Mouse (Mus musculus) embryonic facial prominence, embryonic 10.5 days (tissue): ENCODE data around the gene Astn2. TPM values are rescaled to one million over a fixed set of nuclear protein-coding genes. Genes with fewer than 3 reads are reported as not detected.

Experiments
- DNase-seq: peaks from one replicate; pipeline ENCODE4 v3.0.0-alpha.2; 2017; ENCODE audit warnings: low spot score
- H3K27ac ChIP-seq: fragments of 300-500 bp; sonication (generic); replicated peaks from 2 replicates; pipeline ENCODE4 v1.5.1; 2016; ENCODE audit warnings: mild to moderate bottlenecking
- H3K27me3 ChIP-seq: fragments of 300-500 bp; sonication (generic); replicated peaks from 2 replicates; pipeline ENCODE4 v1.6.1; 2016; ENCODE audit warnings: low read depth, mild to moderate bottlenecking; ENCODE audit not compliant: poor library complexity, severe bottlenecking
- H3K36me3 ChIP-seq: fragments of 300-500 bp; sonication (generic); replicated peaks from 2 replicates; pipeline ENCODE4 v1.6.1; 2016; ENCODE audit warnings: mild to moderate bottlenecking, moderate library complexity
- H3K4me1 ChIP-seq: fragments of 300-500 bp; sonication (generic); 2 replicates; pipeline ENCODE4 v1.6.1; 2016
- H3K4me3 ChIP-seq: fragments of 300-500 bp; sonication (generic); 2 replicates; pipeline ENCODE4 v1.5.1; 2016; ENCODE audit warnings: mild to moderate bottlenecking, moderate library complexity
- H3K9me3 ChIP-seq: fragments of 300-500 bp; sonication (generic); 2 replicates; pipeline ENCODE4 v1.6.1; 2016; ENCODE audit warnings: mild to moderate bottlenecking
- WGBS: fragments of 180-500 bp; shearing (Covaris S2); methylation state at CpG from one replicate; pipeline ENCODE4 v1.1.7; 2016; 5-methylcytosine and 5-hydroxymethylcytosine counted together
- polyA plus RNA-seq: library from polyadenylated mRNA; unstranded; fragments of >200 nt; fragmentation: Nextera tagmentation; extraction: Ambion mirVana; gene quantifications from 2 replicates; pipeline ENCODE4 v1.2.1, GENCODE M21; 2016

Gene Astn2
- polyA plus RNA-seq, 1 experiment from 2014 or later = 0.40 TPM

DNA sequence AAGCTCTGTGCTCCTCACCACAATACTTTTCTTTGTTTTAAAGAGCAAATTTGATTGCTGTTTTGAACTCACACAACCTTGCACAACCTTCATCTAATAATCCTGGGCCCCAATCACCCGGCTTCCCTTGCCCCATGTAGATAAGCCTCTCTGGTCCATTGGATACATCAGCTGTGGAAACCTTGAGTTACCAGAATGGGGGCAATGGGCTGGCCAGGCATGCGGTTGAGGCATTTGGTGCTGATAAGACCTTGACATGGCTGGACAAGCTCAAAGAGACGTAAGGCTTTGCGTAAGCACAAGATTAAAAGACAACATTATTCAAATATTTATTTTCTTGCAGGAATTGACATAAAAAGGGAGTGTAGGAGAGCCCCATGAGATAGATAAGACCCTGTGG lies 988.9 kb downstream of the Astn2 start:
- Histone ChIP-seq H3K27ac (no peak overlapping the region), H3K36me3 (no peaks in the 10 kb centered on the region), H3K4me3 (no peak overlapping the region), H3K4me1 (peaks cover 3% of the 10 kb centered on the region), H3K9me3 (no peaks in the 10 kb centered on the region), H3K27me3 (no peaks in the 10 kb centered on the region)
- 86% methylated on average over 4 of the region's 4 CpGs for WGBS
- DNase-seq = no peak

GRCm38 (mm10) chr4:65402836-65403634 lies 1001.4 kb downstream of the Astn2 start:
- Histone ChIP-seq H3K36me3 (no peaks in the 10 kb centered on the region), H3K4me3 (no peak overlapping the region), H3K27me3 (no peaks in the 10 kb centered on the region), H3K4me1 (peaks cover 18% of the 10 kb centered on the region), H3K27ac (no peak overlapping the region; the same call in 1 of the 2 replicates), H3K9me3 (no peaks in the 10 kb centered on the region)
- peak; percentile 61 for DNase-seq
- 49% methylated on average over 6 of the region's 6 CpGs for WGBS

DNA sequence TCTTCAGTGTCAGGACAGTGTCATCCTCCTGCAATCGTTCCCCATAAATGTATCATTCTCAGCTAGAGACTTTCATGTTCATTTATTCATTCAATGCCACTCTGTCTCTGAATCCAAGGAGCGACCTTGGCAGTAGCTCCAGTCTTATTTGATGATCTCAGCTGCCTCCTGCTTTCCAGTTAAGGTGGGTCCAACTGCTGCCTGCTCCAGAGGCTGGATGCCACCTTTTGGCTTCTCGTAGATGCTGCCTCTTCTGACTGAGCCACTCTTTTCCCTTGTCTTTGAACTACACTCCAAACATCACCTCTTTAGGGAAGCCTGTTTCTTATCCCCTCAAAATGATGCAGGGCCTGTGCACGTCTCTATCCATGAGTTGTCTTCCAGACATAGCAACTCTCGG lies 1002.1 kb downstream of the Astn2 start:
- no peak for DNase-seq
- Histone ChIP-seq H3K9me3 (no peaks in the 10 kb centered on the region), H3K4me3 (no peak overlapping the region), H3K36me3 (no peaks in the 10 kb centered on the region), H3K4me1 (peaks cover 18% of the 10 kb centered on the region), H3K27ac (no peak overlapping the region), H3K27me3 (no peaks in the 10 kb centered on the region)
- WGBS = 84% methylated on average over 5 of the region's 5 CpGs

GRCm38 (mm10) chr4:65399457-65399856 lies 1005.0 kb downstream of the Astn2 start:
- no peak for DNase-seq
- Histone ChIP-seq H3K4me1 (peaks cover 18% of the 10 kb centered on the region), H3K27me3 (no peaks in the 10 kb centered on the region), H3K27ac (no peak overlapping the region), H3K9me3 (no peaks in the 10 kb centered on the region), H3K4me3 (no peak overlapping the region), H3K36me3 (no peaks in the 10 kb centered on the region)
- WGBS = 98% methylated on average over 4 of the region's 4 CpGs

DNA sequence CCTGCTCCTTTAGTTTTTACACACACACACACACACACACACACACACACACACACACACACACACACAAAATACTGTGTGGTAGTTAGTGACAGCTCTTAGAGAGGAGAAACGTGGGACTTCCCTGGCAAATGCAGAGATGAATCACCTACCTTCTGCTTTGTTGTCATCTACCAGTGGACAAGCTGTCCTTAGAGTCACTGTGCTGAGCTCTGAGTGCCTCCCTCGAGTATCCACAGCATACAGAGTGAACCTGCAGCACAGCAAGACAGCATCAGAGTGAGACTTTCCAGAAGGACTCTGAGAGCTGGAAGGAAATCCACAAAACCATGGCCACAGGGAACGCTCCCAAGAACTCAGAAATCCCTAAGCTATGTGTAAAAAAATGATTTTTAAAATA lies 1007.6 kb downstream of the Astn2 start:
- 0 out of 2 replicates have a peak, but pooled peaks cover 3% of the 10 kb centered on the region for H3K4me1 ChIP-seq
- no peaks in the 10 kb centered on the region; the same call in none of the 2 replicates for H3K27me3 ChIP-seq
- H3K4me3 ChIP-seq = no peak overlapping the region
- WGBS = 74% methylated on average over 3 of the region's 3 CpGs
- DNase-seq = no peak
- H3K9me3 ChIP-seq = no peaks in the 10 kb centered on the region
- no peaks in the 10 kb centered on the region for H3K36me3 ChIP-seq
- no peak overlapping the region for H3K27ac ChIP-seq

GRCm38 (mm10) chr4:65391001-65391400 lies 1013.4 kb downstream of the Astn2 start:
- H3K36me3 ChIP-seq = no peaks in the 10 kb centered on the region
- WGBS = 62% methylated on average over 4 of the region's 4 CpGs
- DNase-seq = no peak
- H3K4me3 ChIP-seq = no peak overlapping the region
- H3K9me3 ChIP-seq = no peaks in the 10 kb centered on the region
- H3K27ac ChIP-seq = no peak overlapping the region
- no peaks in the 10 kb centered on the region for H3K4me1 ChIP-seq
- H3K27me3 ChIP-seq = no peaks in the 10 kb centered on the region; the same call in none of the 2 replicates

DNA sequence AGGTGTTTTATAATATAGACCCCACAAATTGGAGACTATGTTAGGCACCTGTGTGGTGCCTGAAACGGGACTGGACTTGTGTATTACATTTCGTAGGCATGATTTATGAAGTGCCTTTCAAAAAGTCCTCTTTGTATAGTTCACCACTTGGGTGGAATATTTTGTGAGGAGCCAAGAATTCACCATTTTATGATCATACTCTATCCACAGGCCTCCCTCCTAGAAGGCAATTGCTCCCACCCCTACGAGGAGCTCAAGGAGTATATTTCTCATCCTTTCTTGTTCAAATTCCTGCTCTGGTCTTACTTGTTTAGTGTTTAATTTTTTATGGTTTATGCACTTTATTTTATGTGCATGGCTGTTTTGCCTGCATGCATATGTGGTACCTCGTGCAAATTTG lies 1021.3 kb downstream of the Astn2 start:
- WGBS = 93% methylated on average over 4 of the region's 4 CpGs
- Histone ChIP-seq H3K27me3 (no peaks in the 10 kb centered on the region), H3K27ac (no peak overlapping the region), H3K4me3 (no peak overlapping the region), H3K36me3 (no peaks in the 10 kb centered on the region), H3K9me3 (no peaks in the 10 kb centered on the region), H3K4me1 (no peaks in the 10 kb centered on the region)
- DNase-seq = no peak

- no peaks in the 10 kb centered on the region for H3K9me3 ChIP-seq
- no peaks in the 10 kb centered on the region for H3K4me1 ChIP-seq
- H3K36me3 ChIP-seq = no peaks in the 10 kb centered on the region
- 88% methylated on average over 4 of the region's 4 CpGs for WGBS
- no peak for DNase-seq
- no peak overlapping the region for H3K27ac ChIP-seq
- no peaks in the 10 kb centered on the region for H3K27me3 ChIP-seq
- no peak overlapping the region for H3K4me3 ChIP-seq
Measured at GRCm38 (mm10) chr4:65379461-65379860, 1025.0 kb downstream of the Astn2 start.

DNA sequence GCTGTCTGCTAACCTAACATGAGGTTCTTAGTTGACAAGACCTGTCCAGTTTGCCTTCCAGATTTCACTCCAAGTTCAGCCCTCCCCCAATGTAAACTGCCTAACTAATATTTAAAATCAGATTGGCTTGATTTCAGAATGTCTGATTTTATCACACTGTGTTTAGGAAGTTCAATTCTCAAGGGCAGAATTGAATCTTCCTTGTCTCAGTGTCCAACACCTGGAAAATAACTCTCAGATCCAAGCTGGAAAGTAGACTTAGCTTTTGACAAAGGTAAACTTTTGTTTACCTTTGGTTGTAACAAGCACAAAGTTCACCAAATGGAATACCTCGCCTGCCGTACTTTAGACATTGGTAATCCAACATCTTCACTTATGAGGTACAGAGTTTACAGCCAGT lies 1027.8 kb downstream of the Astn2 start:
- 95% methylated on average over 2 of the region's 2 CpGs for whole genome bisulfite sequencing
- no peak overlapping the region for H3K27ac ChIP-seq

DNA sequence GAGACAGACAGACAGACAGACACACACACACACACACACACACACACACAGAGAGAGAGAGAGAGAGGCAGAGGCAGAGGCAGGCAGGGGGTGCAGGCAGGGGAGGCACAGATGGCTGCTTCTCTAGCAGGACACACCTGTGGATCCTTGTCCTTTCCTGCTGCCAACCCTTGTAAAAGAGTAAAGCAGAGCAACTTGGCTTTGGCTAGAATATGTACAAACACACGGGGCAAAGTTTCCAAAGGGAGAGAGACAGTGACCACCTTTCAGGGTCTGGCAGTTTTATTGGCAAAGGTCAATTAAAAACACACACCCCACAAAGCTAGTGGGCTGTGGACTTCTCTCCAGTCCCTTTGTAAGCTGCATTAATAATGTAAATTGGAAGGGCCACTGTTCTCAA lies 1030.6 kb downstream of the Astn2 start:
- no peaks in the 10 kb centered on the region for H3K9me3 ChIP-seq
- no peaks in the 10 kb centered on the region for H3K4me1 ChIP-seq
- no peaks in the 10 kb centered on the region for H3K27me3 ChIP-seq
- WGBS = 40% methylated on average over 1 of the region's 1 CpGs
- no peak overlapping the region for H3K27ac ChIP-seq
- no peak for DNase-seq
- no peaks in the 10 kb centered on the region for H3K36me3 ChIP-seq
- no peak overlapping the region for H3K4me3 ChIP-seq

More for the DNA sequence above, 1027.8 kb downstream of the Astn2 start:
- no peaks in the 10 kb centered on the region for H3K27me3 ChIP-seq
- no peak overlapping the region for H3K4me3 ChIP-seq
- H3K36me3 ChIP-seq = no peaks in the 10 kb centered on the region
- H3K4me1 ChIP-seq = no peaks in the 10 kb centered on the region
- no peaks in the 10 kb centered on the region for H3K9me3 ChIP-seq
- DNase-seq = no peak

DNA sequence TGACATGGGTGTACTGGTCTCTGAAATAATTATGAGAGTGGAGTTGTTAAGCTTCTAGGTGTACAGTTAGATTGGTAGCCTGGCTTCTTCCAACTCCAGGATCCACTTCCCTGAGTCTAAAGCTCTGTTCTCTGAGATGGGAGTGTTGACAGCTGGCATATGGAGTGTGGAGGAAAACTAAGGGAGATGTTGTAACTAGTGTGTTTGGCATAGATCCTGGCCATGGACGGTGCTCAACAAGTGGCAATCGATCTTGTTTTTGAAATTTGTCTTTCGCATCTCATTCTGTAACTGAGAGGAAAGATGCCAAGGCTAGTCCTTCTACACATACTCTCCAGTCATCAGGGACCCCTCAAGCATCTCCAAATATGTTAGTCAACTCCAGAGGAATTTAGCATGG lies 1031.7 kb downstream of the Astn2 start:
- no peaks in the 10 kb centered on the region for H3K9me3 ChIP-seq
- H3K4me3 ChIP-seq = no peak overlapping the region
- no peak for DNase-seq
- H3K27me3 ChIP-seq = no peaks in the 10 kb centered on the region
- H3K4me1 ChIP-seq = no peaks in the 10 kb centered on the region
- no peak overlapping the region for H3K27ac ChIP-seq
- WGBS = 94% methylated on average over 3 of the region's 3 CpGs
- no peaks in the 10 kb centered on the region for H3K36me3 ChIP-seq

GRCm38 (mm10) chr4:65367135-65367534 lies 1037.3 kb downstream of the Astn2 start:
- Histone ChIP-seq H3K9me3 (no peaks in the 10 kb centered on the region), H3K27me3 (no peaks in the 10 kb centered on the region), H3K4me1 (peaks cover 3% of the 10 kb centered on the region; the same call in 1 of the 2 replicates), H3K27ac (no peak overlapping the region), H3K4me3 (no peak overlapping the region), H3K36me3 (no peaks in the 10 kb centered on the region)
- DNase-seq = no peak

DNA sequence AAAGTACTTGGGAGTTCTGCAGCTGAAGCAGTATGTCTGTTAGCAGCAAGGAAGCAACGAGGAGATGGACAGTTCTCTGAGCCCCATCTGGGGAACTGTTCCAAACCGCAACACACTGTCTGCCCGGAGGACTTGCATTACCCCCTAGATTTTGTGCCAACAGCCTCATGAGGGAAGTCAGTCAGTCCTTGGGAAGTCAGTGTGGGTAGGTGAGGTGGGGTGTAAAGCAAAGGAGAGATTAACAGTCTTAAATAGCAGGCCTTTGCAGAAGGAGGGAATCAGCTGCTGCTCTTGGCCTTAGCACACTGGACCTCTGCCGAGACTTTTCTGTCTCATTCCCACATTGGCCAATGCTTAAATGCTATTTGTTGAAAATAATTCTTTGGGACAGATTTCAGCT lies 1049.8 kb downstream of the Astn2 start:
- 71% methylated on average over 4 of the region's 4 CpGs for WGBS
- no peak overlapping the region for H3K4me3 ChIP-seq
- H3K27me3 ChIP-seq = no peaks in the 10 kb centered on the region
- no peak overlapping the region for H3K27ac ChIP-seq
- DNase-seq = no peak
- H3K9me3 ChIP-seq = no peaks in the 10 kb centered on the region
- no peaks in the 10 kb centered on the region for H3K36me3 ChIP-seq
- no peaks in the 10 kb centered on the region for H3K4me1 ChIP-seq
